9 mouse cellular contexts compared by ENCODE assay signal in the genomic region with DNA sequence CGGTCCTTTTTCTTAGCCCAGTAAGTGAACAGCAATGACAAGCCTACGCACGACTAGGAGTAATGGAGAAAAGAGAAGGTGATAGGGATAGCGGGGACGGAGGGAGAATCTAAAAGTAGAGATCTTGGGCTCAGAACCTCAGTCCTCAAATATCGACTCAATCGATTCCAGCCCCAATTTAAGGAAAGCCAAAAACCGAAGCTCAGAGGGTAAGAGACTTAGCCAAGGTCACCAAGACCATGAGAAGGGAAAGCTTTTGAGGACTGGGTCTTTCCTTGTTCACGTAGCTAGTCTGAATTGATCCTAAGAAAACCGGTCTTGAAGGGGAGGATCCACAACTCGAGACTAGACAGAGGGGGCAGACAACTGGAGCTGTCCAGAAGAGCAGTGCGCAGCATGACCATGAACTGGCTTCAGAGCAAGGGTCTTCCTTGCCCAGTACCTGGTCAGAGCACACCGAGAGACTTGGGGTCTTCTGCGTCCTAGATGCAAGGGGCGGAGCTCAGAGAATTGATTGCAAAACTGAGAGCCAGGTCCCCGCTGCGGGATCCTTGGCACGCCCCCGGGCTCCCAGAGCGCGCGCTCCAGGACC. TPM values are rescaled to one million over a fixed set of nuclear protein-coding genes. Genes with fewer than 3 reads are reported as not detected.
DNase-seq lines count a peak whose midpoint lies in the region; ATAC-seq and TF ChIP-seq lines count a peak whose summit lies in the region.
"Had no signal": no experiment of that assay in that cellular context is flagged by ENCODE, and none has a peak within 500 bp of the region (broad histone marks: within the 10 kb centered on the region; RNA-seq: fewer than 3 reads in every experiment).

No protein-coding gene starts in this region.

- DNase-seq in left cerebral cortex, adult 2 months (ENCODE audit: extremely low spot score in 1 of 2, low spot score in 2 of 2), result no peak
- no peak for DNase-seq in left cerebral cortex, adult 9 months (ENCODE audit: low spot score in 2 of 2)
- DNase-seq in frontal cortex, postnatal 25 days (ENCODE audit: low spot score in 2 of 2), result no peak
- DNase-seq in cerebellum, postnatal 36 days, result no peak

- H3K9ac ChIP-seq in embryonic facial prominence, embryonic 12.5 days, result peak overlapping the region; percentile 75
- peak overlapping the region; percentile 58 for H3K9ac ChIP-seq in intestine, embryonic 15.5 days
- peak overlapping the region; percentile 93 for H3K9ac ChIP-seq in neural tube, embryonic 14.5 days (replicated peaks; ENCODE audit: low read depth, low read length)

- under 1% methylated on average over 22 of the region's 22 CpGs for WGBS in embryonic facial prominence, embryonic 12.5 days
- WGBS in intestine, embryonic 15.5 days, result 1% methylated on average over 22 of the region's 22 CpGs
- WGBS in neural tube, embryonic 14.5 days, result under 1% methylated on average over 22 of the region's 22 CpGs

- peaks cover 6% of the 10 kb centered on the region; the same call in 1 of the 2 replicates for H3K4me1 ChIP-seq in embryonic facial prominence, embryonic 12.5 days
- H3K4me1 ChIP-seq in intestine, embryonic 15.5 days (replicated peaks), result peaks cover 9% of the 10 kb centered on the region; the same call in 1 of the 2 replicates
- peaks cover 12% of the 10 kb centered on the region; the same call in 1 of the 2 replicates for H3K4me1 ChIP-seq in neural tube, embryonic 14.5 days (ENCODE audit: control insufficient read depth, insufficient read depth, low read length)

- H3K9me3 ChIP-seq in embryonic facial prominence, embryonic 12.5 days, result no peaks in the 10 kb centered on the region
- H3K9me3 ChIP-seq in intestine, embryonic 15.5 days, result no peaks in the 10 kb centered on the region
- no peaks in the 10 kb centered on the region for H3K9me3 ChIP-seq in neural tube, embryonic 14.5 days (ENCODE audit: control insufficient read depth, low read length)

- no peak for TF ChIP-seq CTCF in left cerebral cortex, adult 2 months (IDR thresholded peaks at IDR 0.05)

- H3K4me2 ChIP-seq in embryonic facial prominence, embryonic 12.5 days (replicated peaks), result peak overlapping the region; percentile 98
- peak overlapping the region; percentile 98 for H3K4me2 ChIP-seq in intestine, embryonic 15.5 days (replicated peaks)
- H3K4me2 ChIP-seq in neural tube, embryonic 14.5 days (ENCODE audit: low read depth, low read length), result peak overlapping the region; percentile 85

- peak overlapping the region; percentile 66 for H3K27ac ChIP-seq in left cerebral cortex, adult 2 months
- H3K27ac ChIP-seq in embryonic facial prominence, embryonic 12.5 days, result no peak overlapping the region
- no peak overlapping the region for H3K27ac ChIP-seq in intestine, embryonic 15.5 days
- H3K27ac ChIP-seq in neural tube, embryonic 14.5 days (ENCODE audit: low read depth, low read length), result no peak overlapping the region; the same call in 1 of the 2 replicates
- H3K27ac ChIP-seq: macrophage had no signal

- intact Hi-C loops in left cerebral cortex, adult 2 months (cut with DNase I), result loop anchor here (5.0 to 10.0 kb wide), 5 partner anchors 71 to 568 kb away; no protein-coding TSS in a partner anchor

- no peaks in the 10 kb centered on the region for H3K36me3 ChIP-seq in embryonic facial prominence, embryonic 12.5 days
- H3K36me3 ChIP-seq in intestine, embryonic 15.5 days, result no peaks in the 10 kb centered on the region
- no peaks in the 10 kb centered on the region for H3K36me3 ChIP-seq in neural tube, embryonic 14.5 days (ENCODE audit: control insufficient read depth, insufficient read depth, low read length)

- H3K27me3 ChIP-seq in embryonic facial prominence, embryonic 12.5 days, result peaks cover 36% of the 10 kb centered on the region
- H3K27me3 ChIP-seq in intestine, embryonic 15.5 days (replicated peaks), result peaks cover 28% of the 10 kb centered on the region
- H3K27me3 ChIP-seq in neural tube, embryonic 14.5 days (ENCODE audit: control insufficient read depth, insufficient read depth, low read length), result no peaks in the 10 kb centered on the region

- peak overlapping the region; percentile 83 for H3K4me3 ChIP-seq in left cerebral cortex, adult 2 months
- H3K4me3 ChIP-seq in embryonic facial prominence, embryonic 12.5 days, result peak overlapping the region; percentile 74
- H3K4me3 ChIP-seq in intestine, embryonic 15.5 days (replicated peaks), result peak overlapping the region; percentile 66
- H3K4me3 ChIP-seq in neural tube, embryonic 14.5 days (ENCODE audit: low read depth, low read length), result peak overlapping the region; percentile 76

- no peak; the same call in 1 of the 2 replicates for ATAC-seq in embryonic facial prominence, embryonic 12.5 days (ENCODE audit: insufficient number of reproducible peaks, insufficient read depth, low FRiP score, low TSS enrichment)
- peak; percentile 36; the same call in 1 of the 2 replicates for ATAC-seq in intestine, embryonic 15.5 days
- peak; percentile 22; the same call in 1 of the 2 replicates for ATAC-seq in neural tube, embryonic 14.5 days (ENCODE audit: low read depth)
- no peak for ATAC-seq in monocyte, adult 5-6 weeks (replicated peaks; ENCODE audit: insufficient number of reproducible peaks, low FRiP score, low TSS enrichment, poor library complexity, severe bottlenecking)

RNA-seq across cellular contexts. Expression of gene Astn2, which starts 1.2 kb away (rescaled TPM):
- 10 to 100 TPM; 38.3 to 40.3 TPM for total RNA-seq in left cerebral cortex, adult 2 months (2021)
- 1.6 and 2.0 TPM in 2 replicates for polyA plus RNA-seq in embryonic facial prominence, embryonic 12.5 days (2016; fragmentation: Nextera tagmentation; extraction: Ambion mirVana)
- 0.55 and 0.57 TPM in 2 replicates for polyA plus RNA-seq in intestine, embryonic 15.5 days (2015; fragmentation: Nextera tagmentation; extraction: Ambion mirVana)
- 4.9 and 6.3 TPM in 2 replicates for polyA plus RNA-seq in neural tube, embryonic 14.5 days (2014; fragmentation: Nextera tagmentation; extraction: Ambion mirVana)
- not detected in 3 replicates for total RNA-seq in monocyte, adult 5-6 weeks (2017)
- polyA plus RNA-seq: macrophage had no signal

Comparison
In these comparisons a context has a peak if more than half of its experiments do, and no peak if none do; other contexts are left out.
1. ATAC-seq: peak in intestine, embryonic 15.5 days (single experiment) and neural tube, embryonic 14.5 days (single experiment); none in embryonic facial prominence, embryonic 12.5 days (single experiment) and monocyte, adult 5-6 weeks (single experiment).
2. Peak in every context shown above with its lines, with median percentiles within 50 percentile points of each other: H3K4me3 ChIP-seq, H3K4me2 ChIP-seq and H3K9ac ChIP-seq.